Mouse (Mus musculus): Measurements from ENCODE around the gene Cfap97d1.

Gene Cfap97d1

GRCm38 (mm10) chr11:101984054-101985025 lies at the start of gene Cfap97d1:
TSS of gene Cfap97d1 (plus strand) at chr11:101984279.
- DNase-seq (ENCODE audit: low read depth, low spot score) = peak; percentile 96

- DNase-seq (ENCODE audit: low read depth, low spot score) = no peak
Measured at GRCm38 (mm10) chr11:101935743-101936142, 48.3 kb upstream of the Cfap97d1 start.

- no peak for DNase-seq (ENCODE audit: low read depth, low spot score)
Measured at GRCm38 (mm10) chr11:101936421-101936820, 47.7 kb upstream of the Cfap97d1 start.

- no peak for DNase-seq (ENCODE audit: low read depth, low spot score)
Measured at GRCm38 (mm10) chr11:101937108-101937507, 47.0 kb upstream of the Cfap97d1 start.

GRCm38 (mm10) chr11:101943055-101943454 lies 41.0 kb upstream of the Cfap97d1 start:
- DNase-seq (ENCODE audit: low read depth, low spot score) = no peak

- DNase-seq (ENCODE audit: low read depth, low spot score) = no peak
Measured at GRCm38 (mm10) chr11:101946525-101946924, 37.6 kb upstream of the Cfap97d1 start.

- no peak for DNase-seq (ENCODE audit: low read depth, low spot score)
Measured at GRCm38 (mm10) chr11:101950021-101950420, 34.1 kb upstream of the Cfap97d1 start.

- no peak for DNase-seq (ENCODE audit: low read depth, low spot score)
Measured at GRCm38 (mm10) chr11:101952541-101953341, 31.3 kb upstream of the Cfap97d1 start.

- DNase-seq (ENCODE audit: low read depth, low spot score) = no peak
Measured at GRCm38 (mm10) chr11:101953441-101953840, 30.6 kb upstream of the Cfap97d1 start.

- no peak for DNase-seq (ENCODE audit: low read depth, low spot score)
Measured at GRCm38 (mm10) chr11:101957476-101957875, 26.6 kb upstream of the Cfap97d1 start.

- DNase-seq (ENCODE audit: low read depth, low spot score) = no peak
Measured at GRCm38 (mm10) chr11:101963043-101963442, 21.0 kb upstream of the Cfap97d1 start.

- DNase-seq (ENCODE audit: low read depth, low spot score) = no peak
Measured at GRCm38 (mm10) chr11:101963473-101964291, 20.4 kb upstream of the Cfap97d1 start.

- no peak for DNase-seq (ENCODE audit: low read depth, low spot score)
Measured at GRCm38 (mm10) chr11:101964647-101965046, 19.4 kb upstream of the Cfap97d1 start.

- no peak for DNase-seq (ENCODE audit: low read depth, low spot score)
Measured at GRCm38 (mm10) chr11:101965553-101965952, 18.5 kb upstream of the Cfap97d1 start.

GRCm38 (mm10) chr11:101966965-101967614 lies 17.0 kb upstream of the Cfap97d1 start, which contains the start of gene Sost:
TSS of gene Sost (minus strand) at chr11:101967015.
- no peak for DNase-seq (ENCODE audit: low read depth, low spot score)

- no peak for DNase-seq (ENCODE audit: low read depth, low spot score)
Measured at GRCm38 (mm10) chr11:101968311-101968710, 15.8 kb upstream of the Cfap97d1 start.

- no peak for DNase-seq (ENCODE audit: low read depth, low spot score)
Measured at GRCm38 (mm10) chr11:101968791-101969190, 15.3 kb upstream of the Cfap97d1 start.

GRCm38 (mm10) chr11:101969835-101970234 lies 14.2 kb upstream of the Cfap97d1 start:
- DNase-seq (ENCODE audit: low read depth, low spot score) = no peak

- DNase-seq (ENCODE audit: low read depth, low spot score) = no peak
Measured at GRCm38 (mm10) chr11:101971410-101971809, 12.7 kb upstream of the Cfap97d1 start.

GRCm38 (mm10) chr11:101972097-101972496 lies 12.0 kb upstream of the Cfap97d1 start:
- DNase-seq (ENCODE audit: low read depth, low spot score) = no peak

- DNase-seq (ENCODE audit: low read depth, low spot score) = no peak
Measured at GRCm38 (mm10) chr11:101972651-101973050, 11.4 kb upstream of the Cfap97d1 start.
